Mouse (Mus musculus): ENCODE results near the gene Kif5c.

GRCm38 (mm10) chr2:49616765-49617164, 2.3 kb upstream of the Kif5c start:
- TF ChIP-seq POLR2A (IDR thresholded peaks at IDR 0.05; ENCODE audit: control insufficient read depth, low read depth, low read length) = no peak
- no peak for TF ChIP-seq CTCF (IDR thresholded peaks at IDR 0.05; ENCODE audit: control insufficient read depth, insufficient read depth, insufficient replicate concordance, low read depth, low read length)

Measured in testis, adult 2 months (tissue).